Mouse (Mus musculus): Measurements from ENCODE around the gene Tmed8. TPM values are rescaled to one million over a fixed set of nuclear protein-coding genes. Genes with fewer than 3 reads are reported as not detected.
A peak's percentile ranks its signal among the peaks of the same experiment; 100 is the strongest.

Tmed8 gene
- polyA plus RNA-seq, 1 experiment, result 3.3 TPM

DNA sequence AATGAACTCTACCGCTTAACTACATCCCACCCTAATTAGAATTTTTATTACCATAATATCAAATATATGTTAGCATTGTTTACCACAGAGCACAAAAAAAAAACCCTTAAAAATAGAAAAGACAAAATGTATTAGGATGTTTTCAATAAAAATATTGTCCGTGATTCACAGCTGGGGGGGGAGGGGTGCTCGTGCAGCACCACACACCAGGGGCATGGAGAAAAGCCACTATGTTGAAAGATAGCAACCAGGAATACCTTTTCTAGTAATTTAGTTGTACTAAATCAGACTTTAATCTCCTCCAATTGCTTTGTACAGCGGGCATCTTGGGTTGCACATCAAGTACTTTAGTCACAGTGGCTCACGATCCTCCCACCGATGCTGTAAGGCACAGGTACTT, 1.5 kb downstream of the Tmed8 start:
- Histone ChIP-seq H3K4me3 (ENCODE audit: control insufficient read depth, low read depth, low read length) (peak overlapping the region; percentile 82), H3K4me1 (ENCODE audit: control insufficient read depth, insufficient read depth, low read length) (peaks cover 4% of the 10 kb centered on the region; the same call in 1 of the 2 replicates), H3K27ac (ENCODE audit: control insufficient read depth, insufficient read depth, low read depth, low read length) (no peak overlapping the region), H3K36me3 (ENCODE audit: control insufficient read depth, insufficient read depth, low read length) (peaks cover 2% of the 10 kb centered on the region), H3K27me3 (ENCODE audit: control insufficient read depth, insufficient read depth, low read length) (no peaks in the 10 kb centered on the region)
- no peak for TF ChIP-seq CTCF (IDR thresholded peaks at IDR 0.05; ENCODE audit: control insufficient read depth, insufficient read depth, insufficient replicate concordance, low read depth, low read length)
- no peak for TF ChIP-seq POLR2A (IDR thresholded peaks at IDR 0.05; ENCODE audit: control insufficient read depth, low read depth, low read length)

- H3K4me1 ChIP-seq (ENCODE audit: control insufficient read depth, insufficient read depth, low read length), result peaks cover 4% of the 10 kb centered on the region; the same call in 1 of the 2 replicates
- no peak overlapping the region for H3K27ac ChIP-seq (ENCODE audit: control insufficient read depth, insufficient read depth, low read depth, low read length)
- H3K36me3 ChIP-seq (ENCODE audit: control insufficient read depth, insufficient read depth, low read length), result no peaks in the 10 kb centered on the region; the same call in 1 of the 2 replicates
- no peak overlapping the region for H3K4me3 ChIP-seq (ENCODE audit: control insufficient read depth, low read depth, low read length)
- TF ChIP-seq CTCF (IDR thresholded peaks at IDR 0.05; ENCODE audit: control insufficient read depth, insufficient read depth, insufficient replicate concordance, low read depth, low read length) (no peak), POLR2A (IDR thresholded peaks at IDR 0.05; ENCODE audit: control insufficient read depth, low read depth, low read length) (no peak)
- H3K27me3 ChIP-seq (ENCODE audit: control insufficient read depth, insufficient read depth, low read length), result no peaks in the 10 kb centered on the region
These were observed 3.9 kb downstream of the Tmed8 start for GRCm38 (mm10) chr12:87196310-87196709.

- Histone ChIP-seq H3K27ac (ENCODE audit: control insufficient read depth, insufficient read depth, low read depth, low read length) (no peak overlapping the region), H3K4me1 (ENCODE audit: control insufficient read depth, insufficient read depth, low read length) (peaks cover 4% of the 10 kb centered on the region; the same call in 1 of the 2 replicates), H3K36me3 (ENCODE audit: control insufficient read depth, insufficient read depth, low read length) (no peaks in the 10 kb centered on the region), H3K4me3 (ENCODE audit: control insufficient read depth, low read depth, low read length) (no peak overlapping the region), H3K27me3 (ENCODE audit: control insufficient read depth, insufficient read depth, low read length) (no peaks in the 10 kb centered on the region)
- no peak for TF ChIP-seq CTCF (IDR thresholded peaks at IDR 0.05; ENCODE audit: control insufficient read depth, insufficient read depth, insufficient replicate concordance, low read depth, low read length)
- TF ChIP-seq POLR2A (IDR thresholded peaks at IDR 0.05; ENCODE audit: control insufficient read depth, low read depth, low read length), result no peak
These were observed 5.2 kb downstream of the Tmed8 start for GRCm38 (mm10) chr12:87195069-87195468.

GRCm38 (mm10) chr12:87193008-87193407, 7.2 kb downstream of the Tmed8 start:
- TF ChIP-seq CTCF (IDR thresholded peaks at IDR 0.05; ENCODE audit: control insufficient read depth, insufficient read depth, insufficient replicate concordance, low read depth, low read length) (no peak), POLR2A (IDR thresholded peaks at IDR 0.05; ENCODE audit: control insufficient read depth, low read depth, low read length) (no peak)
- Histone ChIP-seq H3K27ac (ENCODE audit: control insufficient read depth, insufficient read depth, low read depth, low read length) (no peak overlapping the region), H3K4me3 (ENCODE audit: control insufficient read depth, low read depth, low read length) (no peak overlapping the region), H3K4me1 (ENCODE audit: control insufficient read depth, insufficient read depth, low read length) (0 out of 2 replicates have a peak, but pooled peaks cover 2% of the 10 kb centered on the region), H3K27me3 (ENCODE audit: control insufficient read depth, insufficient read depth, low read length) (no peaks in the 10 kb centered on the region), H3K36me3 (ENCODE audit: control insufficient read depth, insufficient read depth, low read length) (no peaks in the 10 kb centered on the region)

- H3K36me3 ChIP-seq (ENCODE audit: control insufficient read depth, insufficient read depth, low read length), result no peaks in the 10 kb centered on the region
- no peak overlapping the region for H3K27ac ChIP-seq (ENCODE audit: control insufficient read depth, insufficient read depth, low read depth, low read length)
- H3K4me1 ChIP-seq (ENCODE audit: control insufficient read depth, insufficient read depth, low read length), result no peaks in the 10 kb centered on the region
- no peak overlapping the region for H3K4me3 ChIP-seq (ENCODE audit: control insufficient read depth, low read depth, low read length)
- H3K27me3 ChIP-seq (ENCODE audit: control insufficient read depth, insufficient read depth, low read length), result no peaks in the 10 kb centered on the region
- TF ChIP-seq POLR2A (IDR thresholded peaks at IDR 0.05; ENCODE audit: control insufficient read depth, low read depth, low read length), result no peak
- no peak for TF ChIP-seq CTCF (IDR thresholded peaks at IDR 0.05; ENCODE audit: control insufficient read depth, insufficient read depth, insufficient replicate concordance, low read depth, low read length)
These were observed 22.6 kb downstream of the Tmed8 start for GRCm38 (mm10) chr12:87177631-87178030.

- no peak overlapping the region for H3K4me3 ChIP-seq (ENCODE audit: control insufficient read depth, low read depth, low read length)
- no peak overlapping the region for H3K27ac ChIP-seq (ENCODE audit: control insufficient read depth, insufficient read depth, low read depth, low read length)
- no peak for TF ChIP-seq CTCF (IDR thresholded peaks at IDR 0.05; ENCODE audit: control insufficient read depth, insufficient read depth, insufficient replicate concordance, low read depth, low read length)
- TF ChIP-seq POLR2A (IDR thresholded peaks at IDR 0.05; ENCODE audit: control insufficient read depth, low read depth, low read length), result no peak
- peaks cover 2% of the 10 kb centered on the region; the same call in 1 of the 2 replicates for H3K36me3 ChIP-seq (ENCODE audit: control insufficient read depth, insufficient read depth, low read length)
- no peaks in the 10 kb centered on the region for H3K27me3 ChIP-seq (ENCODE audit: control insufficient read depth, insufficient read depth, low read length)
- H3K4me1 ChIP-seq (ENCODE audit: control insufficient read depth, insufficient read depth, low read length), result no peaks in the 10 kb centered on the region
These were observed 24.9 kb downstream of the Tmed8 start for GRCm38 (mm10) chr12:87175194-87175946.

DNA sequence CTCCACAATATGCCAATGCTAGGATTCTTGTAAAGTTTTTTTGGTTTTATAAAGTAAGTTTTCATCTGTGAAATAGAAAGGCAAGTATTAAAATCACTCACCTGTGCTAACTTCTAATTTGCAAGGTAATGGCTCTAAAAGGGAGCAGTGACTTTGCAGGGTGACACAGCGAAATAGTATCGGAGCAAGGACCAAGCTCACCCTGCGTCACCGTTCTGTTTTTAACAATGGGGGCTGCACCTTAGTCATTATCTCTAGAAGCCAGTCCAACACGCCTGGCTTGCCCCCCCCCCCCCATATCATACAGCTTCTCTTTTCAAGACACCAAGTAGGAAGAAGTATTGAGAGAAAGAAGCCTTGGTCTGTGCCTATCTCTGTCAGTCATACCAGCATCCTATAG, 39.4 kb downstream of the Tmed8 start:
- no peak overlapping the region for H3K4me3 ChIP-seq (ENCODE audit: control insufficient read depth, low read depth, low read length)
- H3K27ac ChIP-seq (ENCODE audit: control insufficient read depth, insufficient read depth, low read depth, low read length), result no peak overlapping the region
- no peaks in the 10 kb centered on the region for H3K36me3 ChIP-seq (ENCODE audit: control insufficient read depth, insufficient read depth, low read length)
- H3K4me1 ChIP-seq (ENCODE audit: control insufficient read depth, insufficient read depth, low read length), result peaks cover 8% of the 10 kb centered on the region
- TF ChIP-seq POLR2A (IDR thresholded peaks at IDR 0.05; ENCODE audit: control insufficient read depth, low read depth, low read length), result no peak
- TF ChIP-seq CTCF (IDR thresholded peaks at IDR 0.05; ENCODE audit: control insufficient read depth, insufficient read depth, insufficient replicate concordance, low read depth, low read length), result no peak
- H3K27me3 ChIP-seq (ENCODE audit: control insufficient read depth, insufficient read depth, low read length), result no peaks in the 10 kb centered on the region
